Mouse (Mus musculus) megakaryocyte, embryonic 14.5 days (primary cell): ENCODE data around the gene Atp5j2. TPM values are rescaled to one million over a fixed set of nuclear protein-coding genes. Genes with fewer than 3 reads are reported as not detected.

Source experiments
- H3K27me3 ChIP-seq: replicated peaks from 2 replicates; pipeline ENCODE3; 2012; ENCODE audit warnings: inconsistent platforms
- H3K36me3 ChIP-seq: replicated peaks from 2 replicates; pipeline ENCODE3; 2012; ENCODE audit warnings: low read length, inconsistent platforms, mixed read lengths
- H3K4me1 ChIP-seq: 2 replicates; pipeline ENCODE4 v1.6.1; 2012; ENCODE audit warnings: inconsistent platforms
- H3K4me3 ChIP-seq: replicated peaks from 2 replicates; pipeline ENCODE3; 2012; ENCODE audit warnings: moderate library complexity, mild to moderate bottlenecking, inconsistent platforms
- H3K9me3 ChIP-seq: 2 replicates; pipeline ENCODE4 v1.6.1; 2012; ENCODE audit warnings: inconsistent platforms
- FLI1 ChIP-seq: IDR thresholded peaks from 2 replicates; pipeline ENCODE4 v1.6.1; 2012; ENCODE audit warnings: low read length, inconsistent platforms, mixed read lengths
- GATA1 ChIP-seq: IDR thresholded peaks from 3 replicates; pipeline ENCODE4 v1.6.1; 2012; ENCODE audit warnings: mixed read lengths, low read length, inconsistent platforms, borderline replicate concordance
- polyA plus RNA-seq: library from polyadenylated mRNA; stranded (reverse); fragments of >175 nt; gene quantifications from 2 replicates; pipeline ENCODE4 v1.2.3, GENCODE M21; 2012; ENCODE audit warnings: low replicate concordance; ENCODE audit not compliant: insufficient read depth

The Atp5j2 gene
- polyA plus RNA-seq, 1 experiment, result 56.7 TPM

GRCm38 (mm10) chr5:145138836-145139235, 53.0 kb downstream of the Atp5j2 start:
- Histone ChIP-seq H3K4me1 (peaks cover 60% of the 10 kb centered on the region), H3K4me3 (peak overlapping the region; percentile 99), H3K36me3 (peaks cover 64% of the 10 kb centered on the region), H3K9me3 (no peaks in the 10 kb centered on the region), H3K27me3 (no peaks in the 10 kb centered on the region)
- TF ChIP-seq FLI1, result no peak
- TF ChIP-seq GATA1, result no peak

Other genes with a start within 250 kb of the Atp5j2 start
- 3.2 and 3.6 TPM in 2 replicates for gene Smurf1, start 226.2 kb downstream of the Atp5j2 start, polyA plus RNA-seq
- gene Gm4871, start 159.3 kb downstream of the Atp5j2 start, polyA plus RNA-seq, result 1.6 TPM in 1 of 2 replicates, not detected in the other
- not detected in 2 replicates for gene 1700018F24Rik, start 149.1 kb downstream of the Atp5j2 start, polyA plus RNA-seq
- 25.4 and 41.5 TPM in 2 replicates for gene Arpc1a, start 108.2 kb downstream of the Atp5j2 start, polyA plus RNA-seq
- gene Kpna7, start 108.0 kb downstream of the Atp5j2 start, polyA plus RNA-seq, result not detected in 2 replicates
- 1,949 and 2,538 TPM in 2 replicates for gene Arpc1b, start 77.8 kb downstream of the Atp5j2 start, polyA plus RNA-seq
- gene Pdap1, start 51.8 kb downstream of the Atp5j2 start, polyA plus RNA-seq, result 63.5 and 118 TPM in 2 replicates
- gene Bud31, start 51.7 kb downstream of the Atp5j2 start, polyA plus RNA-seq, result 7.0 and 13.8 TPM in 2 replicates
- 9.4 and 10.7 TPM in 2 replicates for gene Ptcd1, start 25.0 kb downstream of the Atp5j2 start, polyA plus RNA-seq
- 43.6 and 53.5 TPM in 2 replicates for gene Cpsf4, start 24.8 kb downstream of the Atp5j2 start, polyA plus RNA-seq
- gene Zkscan14, start 9.8 kb upstream of the Atp5j2 start, polyA plus RNA-seq, result 5.3 TPM in 1 of 2 replicates, not detected in the other
- gene Zkscan5, start 12.5 kb upstream of the Atp5j2 start, polyA plus RNA-seq, result 0.84 and 1.00 TPM in 2 replicates
- 10.5 and 20.8 TPM in 2 replicates for gene Zfp655, start 39.7 kb upstream of the Atp5j2 start, polyA plus RNA-seq
- gene Zscan25, start 88.4 kb upstream of the Atp5j2 start, polyA plus RNA-seq, result 16.1 and 17.4 TPM in 2 replicates
- not detected in 2 replicates for gene Cyp3a57, start 153.2 kb upstream of the Atp5j2 start, polyA plus RNA-seq